Mouse (Mus musculus) midbrain, embryonic 10.5 days (tissue): ENCODE measurements around the gene Ankrd11. TPM values are rescaled to one million over a fixed set of nuclear protein-coding genes. Genes with fewer than 3 reads are reported as not detected.
A peak's percentile ranks its signal among the peaks of the same experiment; 100 is the strongest.

Experiments
- DNase-seq: peaks from one replicate; pipeline ENCODE4 v3.0.0-alpha.2; 2017; ENCODE audit warnings: low spot score
- H3K27ac ChIP-seq: fragments of 300-500 bp; sonication (generic); replicated peaks from 2 replicates; pipeline ENCODE4 v1.5.1; 2016; ENCODE audit warnings: mild to moderate bottlenecking
- H3K27me3 ChIP-seq: fragments of 300-500 bp; sonication (generic); 2 replicates; pipeline ENCODE4 v1.6.1; 2016; ENCODE audit warnings: low read depth, mild to moderate bottlenecking; ENCODE audit not compliant: poor library complexity, severe bottlenecking
- H3K36me3 ChIP-seq: fragments of 300-500 bp; sonication (generic); 2 replicates; pipeline ENCODE4 v1.6.1; 2016; ENCODE audit warnings: mild to moderate bottlenecking, moderate library complexity
- H3K4me1 ChIP-seq: fragments of 300-500 bp; sonication (generic); 2 replicates; pipeline ENCODE4 v1.6.1; 2016
- H3K4me3 ChIP-seq: fragments of 300-500 bp; sonication (generic); 2 replicates; pipeline ENCODE4 v1.5.1; 2016; ENCODE audit warnings: mild to moderate bottlenecking, moderate library complexity
- H3K9me3 ChIP-seq: fragments of 300-500 bp; sonication (generic); replicated peaks from 2 replicates; pipeline ENCODE4 v1.6.1; 2016; ENCODE audit warnings: mild to moderate bottlenecking
- WGBS: fragments of 180-500 bp; shearing (Covaris S2); methylation state at CpG from one replicate; pipeline ENCODE4 v1.1.7; 2016; 5-methylcytosine and 5-hydroxymethylcytosine counted together
- polyA plus RNA-seq: library from polyadenylated mRNA; unstranded; fragments of >200 nt; fragmentation: Nextera tagmentation; extraction: Ambion mirVana; gene quantifications from 2 replicates; pipeline ENCODE4 v1.2.1, GENCODE M21; 2016

Gene Ankrd11
- polyA plus RNA-seq: 29.5 TPM in 2 replicates

DNA sequence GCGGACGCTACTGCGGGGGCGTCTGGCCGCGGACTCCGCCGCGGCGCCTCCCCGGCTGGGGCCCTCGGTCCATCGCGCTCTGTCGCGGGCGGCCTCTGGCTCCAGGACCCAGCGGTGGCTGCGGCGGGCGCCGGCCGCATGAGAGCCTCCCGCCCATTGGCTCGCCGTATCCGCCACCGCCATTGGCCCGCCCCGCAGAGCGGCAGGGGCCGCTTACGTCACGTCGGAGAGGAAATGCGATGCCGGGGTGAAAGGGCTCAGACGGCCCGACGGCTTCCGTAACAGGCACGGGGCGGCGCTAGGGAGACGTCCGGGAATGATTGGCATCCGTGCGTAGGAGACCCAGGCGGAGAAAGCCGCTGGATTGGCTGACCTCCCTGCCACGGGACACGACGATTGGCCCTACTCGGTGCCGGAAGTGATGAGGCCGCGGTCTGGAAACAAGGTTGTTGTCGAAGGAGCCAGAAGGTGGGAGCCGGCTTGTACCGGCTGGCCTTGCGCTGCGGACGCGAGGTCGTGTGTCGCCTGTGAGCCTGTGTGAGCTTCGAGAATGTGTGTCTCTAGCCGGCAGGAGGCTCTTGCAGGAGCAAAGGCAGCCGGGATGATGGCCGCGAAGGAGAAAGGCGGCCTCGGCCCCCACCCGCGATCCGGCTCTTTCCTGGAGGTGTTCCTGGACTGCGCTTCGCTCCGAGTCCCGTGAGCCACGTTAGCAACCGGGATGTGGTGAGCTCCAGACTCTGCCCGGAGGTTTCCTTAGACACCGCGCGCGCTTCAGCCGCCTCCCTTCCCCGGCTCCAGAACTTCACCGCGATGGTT lies at the start of gene Ankrd11:
Ankrd11 (minus strand) TSS at position 120 of the 816 bp plus-strand sequence.
- H3K9me3 ChIP-seq: no peaks in the 10 kb centered on the region
- peak within 1 kb of the TSS; percentile 99 for H3K27ac ChIP-seq
- H3K4me3 ChIP-seq: peak within 1 kb of the TSS; percentile 93
- DNase-seq: peak; percentile 99
- peaks cover 42% of the 10 kb centered on the region for H3K4me1 ChIP-seq
- under 1% methylated on average over 91 of the region's 91 CpGs for WGBS
- no peaks in the 10 kb centered on the region for H3K27me3 ChIP-seq
- peaks cover 11% of the 10 kb centered on the region for H3K36me3 ChIP-seq

DNA sequence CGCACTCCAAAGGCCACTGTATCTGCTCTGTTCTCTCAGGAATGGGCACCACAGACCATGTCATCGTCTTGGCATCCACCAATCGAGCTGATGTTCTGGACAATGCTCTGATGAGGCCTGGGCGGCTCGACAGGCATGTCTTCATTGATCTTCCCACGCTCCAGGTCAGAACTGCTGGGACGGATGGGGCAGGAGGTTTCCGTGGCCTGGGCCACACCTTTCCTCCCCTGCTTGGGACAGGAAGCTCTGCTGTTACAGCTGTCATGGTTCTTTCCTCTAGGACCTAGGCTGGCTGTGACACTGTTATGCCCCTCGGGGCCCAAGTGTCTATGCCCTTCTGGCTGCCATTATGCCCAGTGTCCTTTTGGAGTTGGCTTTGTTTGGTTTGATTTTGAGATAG lies 45.2 kb upstream of the Ankrd11 start:
- Histone ChIP-seq H3K27me3 (no peaks in the 10 kb centered on the region), H3K4me3 (no peak overlapping the region), H3K27ac (no peak overlapping the region), H3K9me3 (no peaks in the 10 kb centered on the region), H3K4me1 (no peaks in the 10 kb centered on the region), H3K36me3 (peaks cover 100% of the 10 kb centered on the region)
- 93% methylated on average over 9 of the region's 9 CpGs for whole genome bisulfite sequencing
- no peak for DNase-seq

DNA sequence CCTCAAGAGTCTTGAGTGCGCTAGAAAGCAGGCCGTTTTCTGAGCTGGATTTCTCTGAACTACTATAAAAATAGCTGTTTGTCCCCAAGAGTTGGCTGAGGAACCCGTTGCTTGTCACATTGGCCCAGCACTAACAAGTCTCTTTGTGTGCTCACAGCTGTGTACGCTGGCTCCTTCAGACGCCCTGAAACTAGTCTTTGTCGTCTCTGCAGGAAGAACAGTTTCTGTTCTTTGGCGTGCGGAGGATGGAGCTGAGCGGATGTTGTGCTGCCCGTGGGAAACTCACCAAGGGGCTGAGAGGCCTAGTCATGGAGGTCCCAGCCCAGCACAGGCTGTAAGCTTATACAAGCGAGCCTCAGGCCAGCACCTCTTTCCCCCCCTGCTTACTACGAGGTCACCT lies 41.5 kb upstream of the Ankrd11 start:
- no peaks in the 10 kb centered on the region for H3K9me3 ChIP-seq
- 92% methylated on average over 12 of the region's 12 CpGs for WGBS
- no peaks in the 10 kb centered on the region for H3K27me3 ChIP-seq
- H3K27ac ChIP-seq: no peak overlapping the region
- no peak overlapping the region for H3K4me3 ChIP-seq
- DNase-seq: no peak
- H3K4me1 ChIP-seq: no peaks in the 10 kb centered on the region
- H3K36me3 ChIP-seq: peaks cover 100% of the 10 kb centered on the region

DNA sequence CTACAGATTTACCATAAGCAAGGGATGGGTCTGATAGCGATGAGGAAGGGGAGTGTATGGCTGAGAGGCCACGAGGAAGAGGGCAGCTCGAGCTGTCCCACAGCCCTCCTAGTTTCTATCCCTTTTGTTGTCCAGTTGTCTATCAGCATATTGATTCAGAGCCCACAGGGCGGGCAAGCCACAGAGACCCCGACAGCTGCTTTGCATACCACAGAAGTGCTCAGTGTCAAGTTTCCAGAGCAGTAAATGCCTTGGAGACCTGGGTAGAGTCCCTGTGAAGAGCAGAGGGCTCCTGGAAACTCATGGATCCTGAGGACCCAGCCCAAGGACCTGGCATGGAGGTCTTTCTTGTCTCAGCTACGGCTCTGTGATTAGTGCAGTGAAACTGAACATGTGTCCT lies 40.9 kb upstream of the Ankrd11 start:
- H3K27ac ChIP-seq: no peak overlapping the region
- DNase-seq: no peak
- 86% methylated on average over 6 of the region's 6 CpGs for WGBS
- peaks cover 100% of the 10 kb centered on the region for H3K36me3 ChIP-seq
- no peak overlapping the region for H3K4me3 ChIP-seq
- H3K4me1 ChIP-seq: no peaks in the 10 kb centered on the region
- no peaks in the 10 kb centered on the region for H3K9me3 ChIP-seq
- H3K27me3 ChIP-seq: no peaks in the 10 kb centered on the region

DNA sequence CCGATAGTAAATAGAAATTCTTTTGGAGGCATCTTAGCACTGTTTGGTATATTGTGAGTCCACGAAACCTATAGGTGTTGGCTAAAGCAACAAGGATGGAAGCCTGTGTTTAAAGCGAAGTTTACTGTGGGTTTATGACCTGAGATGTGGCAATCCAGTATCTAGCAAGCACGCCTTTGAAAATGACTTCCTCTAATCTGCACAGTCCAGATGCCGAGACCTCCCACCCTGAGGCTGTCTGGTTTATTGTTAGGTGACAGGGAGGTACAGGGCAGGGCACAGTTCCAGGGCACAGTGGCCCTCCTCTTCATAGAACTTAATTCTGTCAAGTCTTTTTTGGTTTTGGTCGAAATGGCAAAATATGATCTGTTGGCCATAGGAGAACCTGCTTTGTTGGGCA lies 35.1 kb upstream of the Ankrd11 start:
- H3K36me3 ChIP-seq: peaks cover 99% of the 10 kb centered on the region

DNA sequence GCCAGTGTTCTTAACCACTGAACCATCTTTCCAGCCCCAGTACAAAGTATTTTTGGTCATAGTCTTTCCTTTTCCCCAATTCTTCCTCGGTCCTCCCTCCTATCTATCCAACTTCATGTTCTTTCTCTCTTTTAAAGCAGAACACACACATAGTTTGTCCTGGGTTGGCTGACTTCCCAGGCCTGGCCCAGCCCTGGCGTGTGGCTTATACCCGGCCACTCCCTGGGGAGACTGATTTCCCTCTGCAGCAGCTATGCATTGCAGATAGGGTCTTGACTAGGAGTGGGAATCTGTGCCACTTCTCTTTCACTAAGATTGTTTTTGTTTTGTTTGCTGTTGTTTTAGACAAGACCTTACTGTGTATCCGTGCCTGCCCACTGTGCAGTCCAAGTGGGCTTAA lies 29.1 kb upstream of the Ankrd11 start:
- peaks cover 83% of the 10 kb centered on the region for H3K36me3 ChIP-seq
- 89% methylated on average over 4 of the region's 4 CpGs for WGBS

More for the DNA sequence above, 35.1 kb upstream of the Ankrd11 start:
- no peaks in the 10 kb centered on the region for H3K27me3 ChIP-seq
- DNase-seq: no peak
- H3K4me3 ChIP-seq: no peak overlapping the region
- 92% methylated on average over 6 of the region's 6 CpGs for WGBS
- H3K9me3 ChIP-seq: no peaks in the 10 kb centered on the region
- no peak overlapping the region for H3K27ac ChIP-seq
- no peaks in the 10 kb centered on the region for H3K4me1 ChIP-seq

DNA sequence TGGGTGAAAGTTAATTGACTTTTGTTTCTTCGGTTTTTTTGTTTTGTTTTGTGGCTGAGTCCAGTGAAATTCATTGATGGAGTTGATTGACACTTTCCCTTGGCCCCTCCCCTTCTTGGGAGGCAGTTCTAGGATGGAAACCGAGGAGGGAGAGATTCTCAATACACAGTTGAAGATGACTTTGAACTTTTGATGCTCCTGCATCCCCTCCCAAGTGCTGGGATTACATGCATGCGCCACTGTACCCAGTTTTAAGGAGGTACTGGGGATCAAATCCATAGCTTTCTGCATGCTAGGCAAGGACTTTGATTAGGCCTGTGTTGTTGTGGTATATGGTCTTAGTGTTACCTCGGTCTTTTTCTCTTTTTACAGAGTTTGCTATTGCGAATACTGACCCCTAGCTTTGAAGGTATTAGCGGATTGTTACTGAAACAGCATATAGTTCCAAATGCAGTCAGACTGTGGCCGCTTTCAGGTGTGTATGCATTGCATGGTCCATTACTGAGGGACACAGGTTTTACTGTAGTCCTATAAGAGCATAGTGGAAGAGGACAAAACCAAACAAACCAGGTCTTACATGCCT lies 24.1 kb upstream of the Ankrd11 start:
- Histone ChIP-seq H3K27ac (peak overlapping the region; percentile 99), H3K4me1 (peaks cover 29% of the 10 kb centered on the region), H3K4me3 (peak overlapping the region; percentile 88), H3K27me3 (no peaks in the 10 kb centered on the region), H3K36me3 (peaks cover 34% of the 10 kb centered on the region), H3K9me3 (no peaks in the 10 kb centered on the region)
- 43% methylated on average over 7 of the region's 7 CpGs for WGBS
- DNase-seq: no peak

More for the DNA sequence above, 29.1 kb upstream of the Ankrd11 start:
- no peak overlapping the region for H3K27ac ChIP-seq
- no peaks in the 10 kb centered on the region for H3K27me3 ChIP-seq
- no peak for DNase-seq
- H3K9me3 ChIP-seq: no peaks in the 10 kb centered on the region
- H3K4me1 ChIP-seq: peaks cover 16% of the 10 kb centered on the region
- H3K4me3 ChIP-seq: no peak overlapping the region

DNA sequence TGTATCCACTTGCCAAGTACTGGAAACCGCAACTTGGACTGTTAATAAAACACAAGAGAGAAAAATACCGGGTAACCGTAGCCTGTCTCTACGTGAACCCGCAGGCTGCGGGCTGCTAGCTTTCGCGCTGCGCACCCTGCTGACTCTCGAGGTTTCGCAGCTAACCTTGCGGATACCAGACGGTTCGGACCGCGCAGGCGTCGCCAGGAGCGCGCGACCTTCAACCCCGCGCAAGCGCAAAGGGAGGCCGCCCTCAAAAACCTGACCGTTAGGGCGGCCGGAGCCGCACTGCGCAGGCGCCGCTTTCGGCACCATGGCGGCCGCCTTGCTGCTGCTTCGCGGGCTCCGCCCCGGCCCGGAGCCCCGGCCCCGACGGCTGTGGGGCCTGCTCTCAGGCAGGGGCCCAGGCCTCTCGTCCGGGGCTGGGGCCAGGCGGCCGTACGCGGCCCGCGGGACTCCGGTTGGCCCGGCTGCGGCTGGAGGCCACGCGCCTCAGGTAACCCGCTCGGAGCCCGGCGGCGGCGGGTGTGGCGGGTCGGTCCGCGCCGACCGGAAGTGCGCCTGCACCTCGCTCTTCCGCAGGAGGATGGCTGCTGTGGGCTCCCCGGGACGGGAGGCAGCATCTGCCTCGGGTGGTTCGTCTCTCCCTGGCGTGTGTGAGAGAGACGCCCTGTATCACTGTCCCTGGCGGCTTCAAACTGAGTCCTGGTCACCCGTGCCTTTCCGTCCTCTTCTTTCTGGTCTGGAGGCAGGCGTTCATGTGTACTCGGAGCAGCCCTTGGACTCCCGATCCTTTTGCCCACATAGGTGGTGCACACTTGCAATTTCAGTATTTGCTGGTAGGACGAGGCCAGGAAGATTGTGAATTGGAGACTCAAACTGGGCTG lies 23.4 kb upstream of the Ankrd11 start:
- peaks cover 29% of the 10 kb centered on the region for H3K4me1 ChIP-seq
- peak overlapping the region; percentile 88 for H3K4me3 ChIP-seq
- H3K9me3 ChIP-seq: no peaks in the 10 kb centered on the region
- WGBS: under 1% methylated on average over 84 of the region's 84 CpGs
- H3K36me3 ChIP-seq: peaks cover 28% of the 10 kb centered on the region
- H3K27me3 ChIP-seq: no peaks in the 10 kb centered on the region
- DNase-seq: peak; percentile 96
- H3K27ac ChIP-seq: peak overlapping the region; percentile 99

DNA sequence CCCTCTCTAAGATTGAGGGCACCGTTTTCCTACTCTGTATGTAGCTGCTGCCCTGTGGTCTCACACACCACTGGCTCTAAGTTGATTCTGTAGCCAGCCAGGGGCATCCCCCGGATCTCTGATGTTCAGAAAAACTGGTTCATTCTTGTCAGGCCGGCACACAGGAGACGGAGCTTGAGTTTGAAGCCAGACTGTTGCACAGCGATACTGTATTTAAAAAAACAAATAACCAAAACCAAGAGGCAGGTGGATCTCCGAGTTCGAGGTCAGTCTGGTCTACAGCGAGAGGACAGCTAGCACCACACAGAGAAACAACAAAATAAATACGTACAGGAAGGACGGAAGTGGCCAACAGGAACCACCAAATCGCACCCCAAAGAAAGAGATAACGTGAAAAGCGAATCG lies 22.7 kb upstream of the Ankrd11 start:
- H3K36me3 ChIP-seq: peaks cover 22% of the 10 kb centered on the region
- no peak for DNase-seq
- peak overlapping the region; percentile 88 for H3K4me3 ChIP-seq
- peaks cover 29% of the 10 kb centered on the region for H3K4me1 ChIP-seq
- no peaks in the 10 kb centered on the region for H3K9me3 ChIP-seq
- WGBS: 5% methylated on average over 14 of the region's 14 CpGs
- no peaks in the 10 kb centered on the region for H3K27me3 ChIP-seq
- peak overlapping the region; percentile 99 for H3K27ac ChIP-seq

DNA sequence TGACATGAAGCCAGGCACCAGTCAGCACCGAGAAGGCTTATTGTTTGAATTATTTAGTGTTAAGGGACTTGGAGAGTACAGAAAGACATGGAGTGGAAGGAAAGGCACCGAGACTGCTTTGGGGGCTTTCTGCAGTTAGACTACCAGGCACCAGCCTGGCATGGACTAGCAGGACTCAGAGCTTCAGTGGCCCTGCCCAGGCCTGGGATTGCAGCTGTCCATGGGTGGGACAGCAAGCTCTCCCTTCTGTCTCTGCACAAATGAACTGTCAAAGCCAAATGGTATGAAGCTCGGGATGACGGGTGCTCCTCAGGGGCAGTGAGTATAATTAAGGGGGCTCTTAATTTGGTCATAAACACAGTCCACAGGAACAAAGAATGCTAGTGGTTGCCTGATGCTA lies 22.0 kb upstream of the Ankrd11 start:
- Histone ChIP-seq H3K27me3 (no peaks in the 10 kb centered on the region), H3K36me3 (peaks cover 21% of the 10 kb centered on the region), H3K4me1 (peaks cover 29% of the 10 kb centered on the region), H3K4me3 (peak overlapping the region; percentile 88), H3K9me3 (no peaks in the 10 kb centered on the region), H3K27ac (peak overlapping the region; percentile 99)
- WGBS: 90% methylated on average over 4 of the region's 4 CpGs
- DNase-seq: no peak

DNA sequence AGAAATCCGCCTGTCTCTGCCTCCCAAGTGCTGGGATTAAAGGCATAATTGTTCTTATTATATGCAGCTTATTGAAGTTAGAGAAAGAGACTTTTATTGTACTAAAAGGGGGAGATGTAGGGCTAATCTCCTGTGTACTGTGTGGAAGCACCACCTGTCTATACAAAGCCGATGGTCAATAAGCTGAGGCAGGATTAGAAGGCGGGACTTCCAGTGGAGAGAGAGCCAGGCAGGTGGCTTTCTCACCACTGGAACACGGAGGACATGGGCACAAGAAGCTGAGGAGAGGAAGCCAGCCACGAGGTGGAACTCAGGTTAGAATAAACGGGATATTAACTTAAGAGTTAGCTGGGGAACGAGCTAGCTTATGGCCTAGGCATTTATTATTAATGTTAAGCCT lies 20.6 kb upstream of the Ankrd11 start, which contains the start of gene Spg7:
Spg7 (plus strand) TSS at position 222 of the 400 bp plus-strand sequence.
- no peak within 1 kb of the TSS for H3K27ac ChIP-seq
- H3K4me3 ChIP-seq: no peak within 1 kb of the TSS
- no peak for DNase-seq
- 72% methylated on average over 7 of the region's 7 CpGs for WGBS
- H3K4me1 ChIP-seq: peaks cover 29% of the 10 kb centered on the region
- H3K27me3 ChIP-seq: no peaks in the 10 kb centered on the region
- H3K9me3 ChIP-seq: no peaks in the 10 kb centered on the region
- peaks cover 12% of the 10 kb centered on the region for H3K36me3 ChIP-seq

DNA sequence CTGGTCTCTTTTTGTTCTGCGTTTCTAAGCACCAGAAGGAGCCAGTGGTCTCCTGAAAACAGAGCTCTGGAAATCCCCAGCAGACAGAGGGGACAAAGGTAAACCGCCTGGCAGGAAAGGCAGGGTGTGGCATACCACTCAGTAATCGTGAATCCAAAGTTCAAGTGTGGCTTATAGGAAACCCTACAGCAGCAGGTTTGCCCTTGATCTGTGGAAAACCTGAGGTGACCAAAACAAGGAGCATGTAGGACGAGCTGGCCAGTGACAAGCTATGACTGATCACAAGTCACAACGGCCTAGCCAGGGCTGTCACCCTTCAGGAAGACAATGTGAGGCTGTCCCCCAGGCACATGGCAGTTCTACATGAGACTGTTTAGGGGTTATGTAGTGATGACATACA lies 9.4 kb upstream of the Ankrd11 start:
- no peaks in the 10 kb centered on the region for H3K36me3 ChIP-seq
- no peaks in the 10 kb centered on the region for H3K9me3 ChIP-seq
- no peak for DNase-seq
- no peak overlapping the region for H3K4me3 ChIP-seq
- 81% methylated on average over 5 of the region's 5 CpGs for WGBS
- no peak overlapping the region for H3K27ac ChIP-seq
- no peaks in the 10 kb centered on the region for H3K4me1 ChIP-seq
- H3K27me3 ChIP-seq: no peaks in the 10 kb centered on the region
